Mouse (Mus musculus): ENCODE measurements around the gene Gtpbp8.
A peak's percentile ranks its signal among the peaks of the same experiment; 100 is the strongest.

The Gtpbp8 gene

GRCm38 (mm10) chr16:44745866-44746562 is at the start of gene Gtpbp8:
Gtpbp8 (minus strand) TSS chr16:44746363.
- DNase-seq: peak; percentile 83

DNA sequence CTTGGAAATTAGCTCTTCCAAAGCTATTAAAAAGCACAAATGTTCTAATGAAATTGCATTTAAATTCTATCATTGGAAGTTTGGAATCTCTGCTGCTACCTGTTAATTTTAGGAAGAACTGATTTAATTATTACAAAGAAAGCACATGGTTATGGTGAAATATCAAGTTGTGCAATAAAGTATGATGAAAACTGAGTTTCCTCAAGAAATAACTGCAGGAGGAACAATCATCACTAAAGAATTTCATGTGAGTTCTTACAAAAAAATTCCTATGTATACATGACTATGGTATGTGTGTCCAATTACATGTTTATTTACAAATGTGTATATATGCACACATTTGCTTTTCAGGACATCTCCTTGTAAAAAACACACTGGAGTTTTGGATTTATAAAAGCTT is 48.3 kb upstream of the Gtpbp8 start:
- no peak for DNase-seq

- DNase-seq: no peak
These were observed 40.8 kb upstream of the Gtpbp8 start for GRCm38 (mm10) chr16:44786934-44787333.

- no peak for DNase-seq
These were observed 34.6 kb upstream of the Gtpbp8 start for GRCm38 (mm10) chr16:44780751-44781150.

DNA sequence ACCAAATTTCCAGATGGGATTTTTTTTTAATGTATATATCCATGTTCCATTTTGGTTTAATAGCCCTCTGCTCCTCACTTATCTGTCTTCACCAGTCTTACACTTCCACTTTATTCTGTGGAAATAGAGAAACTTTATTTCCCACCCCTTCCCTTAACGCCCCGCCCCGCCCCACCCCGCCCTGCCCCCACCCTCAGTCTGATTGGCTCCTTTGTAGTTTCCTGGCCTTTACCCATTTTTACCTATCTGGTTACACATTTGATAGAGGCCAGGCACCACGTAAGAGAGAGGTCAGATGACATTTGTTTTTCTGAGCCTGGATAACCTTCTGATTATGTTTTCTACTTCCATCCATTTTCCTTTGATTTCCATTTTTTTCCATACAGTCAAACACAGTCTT is 33.3 kb upstream of the Gtpbp8 start:
- DNase-seq: no peak

DNA sequence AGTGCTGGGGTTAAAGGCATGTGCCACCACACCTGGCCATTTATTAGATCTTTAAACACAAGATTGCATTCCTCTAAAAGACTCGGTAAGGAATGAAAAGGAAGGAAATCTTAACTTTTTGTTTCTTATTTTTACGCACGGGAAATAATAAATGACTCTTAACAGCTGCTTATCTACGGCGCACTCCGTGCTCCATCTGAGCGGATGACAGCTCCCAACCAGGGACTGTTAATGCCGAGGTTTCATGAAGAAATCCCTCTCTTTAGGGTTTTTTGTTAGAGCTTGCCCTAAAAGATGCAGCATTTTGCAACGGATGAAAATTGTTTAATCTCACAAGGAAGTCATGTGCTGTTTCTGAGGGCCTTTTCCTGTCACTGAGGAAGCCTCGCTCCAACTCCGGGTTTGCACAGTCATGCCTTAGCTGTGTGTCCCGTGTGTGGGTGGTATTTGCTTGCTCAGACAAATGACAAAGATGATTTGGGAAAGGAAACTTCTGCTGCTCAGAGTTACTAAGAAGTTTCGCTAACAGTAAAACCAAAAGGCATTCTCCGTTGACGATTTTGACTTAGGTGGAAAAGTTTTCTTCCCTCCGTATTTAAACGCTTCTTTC is 32.5 kb upstream of the Gtpbp8 start:
- peak; percentile 50 for DNase-seq

GRCm38 (mm10) chr16:44774201-44774600 is 28.0 kb upstream of the Gtpbp8 start:
- no peak for DNase-seq

DNA sequence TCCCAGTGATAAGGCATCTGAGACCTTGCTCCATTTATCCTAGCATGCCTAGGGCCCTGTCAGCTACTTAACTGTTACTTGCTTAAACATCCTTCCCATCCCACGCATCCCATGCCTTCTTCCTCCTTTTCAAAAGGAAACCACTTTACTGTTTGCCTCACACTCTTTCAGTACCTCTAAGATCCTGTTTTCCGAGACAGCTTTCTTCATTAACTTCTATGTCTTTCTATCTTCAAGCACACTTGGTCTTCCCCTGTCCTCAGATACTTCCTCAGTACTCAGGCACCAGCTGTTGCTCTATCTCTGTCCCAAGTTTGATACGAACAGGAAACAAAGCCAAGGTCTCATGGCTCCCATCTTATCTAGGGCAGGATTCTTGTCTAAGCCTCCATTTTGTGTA is 27.5 kb upstream of the Gtpbp8 start:
- DNase-seq: no peak

- DNase-seq: no peak
These were observed 26.4 kb upstream of the Gtpbp8 start for GRCm38 (mm10) chr16:44772577-44772976.

GRCm38 (mm10) chr16:44767967-44768366 is 21.8 kb upstream of the Gtpbp8 start:
- no peak for DNase-seq

GRCm38 (mm10) chr16:44767506-44767905 is 21.3 kb upstream of the Gtpbp8 start:
- no peak for DNase-seq

- peak; percentile 11 for DNase-seq
These were observed 20.2 kb upstream of the Gtpbp8 start for GRCm38 (mm10) chr16:44766320-44766892.

GRCm38 (mm10) chr16:44765555-44766319 is 19.6 kb upstream of the Gtpbp8 start, which contains the start of gene Cd200r1:
Cd200r1 (plus strand) TSS chr16:44765736.
- peak; percentile 36 for DNase-seq

DNA sequence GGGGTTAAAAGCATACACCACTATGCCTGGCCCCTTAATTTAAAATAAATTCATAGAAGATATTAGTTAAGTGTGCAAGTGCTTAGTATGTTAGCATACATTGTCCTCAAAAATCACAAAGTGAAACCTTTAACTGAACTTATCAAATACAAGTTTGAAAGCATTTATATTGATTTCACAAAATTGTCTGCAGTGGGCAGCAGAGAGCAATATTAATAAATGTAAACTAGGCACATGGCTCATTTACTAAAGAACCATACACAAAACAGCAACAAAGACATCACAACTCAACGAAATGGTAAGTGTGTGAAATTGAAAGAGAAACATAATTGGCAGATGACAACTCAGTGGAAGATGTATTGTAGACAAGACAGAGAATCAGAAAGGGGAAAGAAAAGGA is 15.6 kb upstream of the Gtpbp8 start:
- no peak for DNase-seq

GRCm38 (mm10) chr16:44757700-44758099 is 11.5 kb upstream of the Gtpbp8 start:
- no peak for DNase-seq

DNA sequence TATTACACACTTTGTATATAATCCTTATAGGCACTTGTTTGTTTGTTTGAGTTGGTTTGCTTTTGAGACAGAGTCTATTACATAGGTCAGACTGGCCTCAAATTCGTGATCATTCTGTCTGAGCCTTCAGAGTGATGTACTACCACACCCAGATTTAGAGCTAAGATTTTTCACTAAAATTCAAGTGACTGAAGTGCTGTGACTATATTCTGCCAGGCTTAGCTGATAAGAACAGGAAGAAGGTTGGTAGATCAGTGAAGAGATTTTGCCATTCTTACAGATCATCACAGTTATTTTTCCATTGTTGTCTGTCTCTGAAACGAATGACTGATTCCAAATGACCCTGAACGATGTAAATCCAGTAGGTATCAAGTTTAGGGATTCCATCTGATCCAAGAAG is 1.8 kb upstream of the Gtpbp8 start:
- DNase-seq: no peak

DNA sequence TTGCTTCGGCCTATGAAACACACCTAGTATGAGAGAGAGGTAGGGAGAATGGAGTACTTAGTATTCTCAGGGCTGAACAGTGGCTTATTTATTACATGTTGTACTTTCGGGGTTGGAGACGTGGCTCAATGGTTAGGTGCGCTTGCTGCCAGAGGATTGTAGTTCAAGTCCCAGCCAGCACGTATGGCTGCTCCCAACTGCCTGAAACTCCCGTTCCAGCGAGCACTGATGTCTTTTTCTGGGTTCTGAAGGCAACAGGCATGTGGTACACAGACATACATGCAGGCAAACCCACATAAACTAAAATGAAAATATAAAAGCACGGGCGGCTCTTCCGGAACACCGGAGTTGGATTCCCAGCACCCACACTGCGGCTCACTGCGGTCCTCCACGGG is 695 bp downstream of the Gtpbp8 start:
- no peak for DNase-seq

- DNase-seq: no peak
These were observed 3.4 kb downstream of the Gtpbp8 start for GRCm38 (mm10) chr16:44742753-44743152.

- no peak for DNase-seq
These were observed 10.0 kb downstream of the Gtpbp8 start for GRCm38 (mm10) chr16:44736118-44736517.

- DNase-seq: no peak
These were observed 10.5 kb downstream of the Gtpbp8 start for GRCm38 (mm10) chr16:44735676-44736075.

- no peak for DNase-seq
These were observed 12.1 kb downstream of the Gtpbp8 start for GRCm38 (mm10) chr16:44734059-44734458.

GRCm38 (mm10) chr16:44727525-44727924 is 18.6 kb downstream of the Gtpbp8 start:
- DNase-seq: no peak

Measured in thymus, postnatal 25 days (tissue).